Mouse (Mus musculus) heart, adult 8-10 months (tissue): ENCODE results near the gene Zfhx3. TPM values are rescaled to one million over a fixed set of nuclear protein-coding genes. Genes with fewer than 3 reads are reported as not detected.

Source experiments
- DNase-seq: peaks from one replicate; pipeline ENCODE4 v3.0.0; 2022; ENCODE audit warnings: low spot score
- total RNA-seq, 4 experiments: library from RNA; stranded (reverse); gene quantifications; 2 replicates each; pipeline ENCODE4 v1.2.4; 2022

Gene Zfhx3
- total RNA-seq, 4 experiments from 2014 or later: 7.7 to 8.0 (median 7.8) TPM

- DNase-seq: no peak
Measured at GRCm38 (mm10) chr8:108537686-108538551, 595.5 kb downstream of the Zfhx3 start.

DNA sequence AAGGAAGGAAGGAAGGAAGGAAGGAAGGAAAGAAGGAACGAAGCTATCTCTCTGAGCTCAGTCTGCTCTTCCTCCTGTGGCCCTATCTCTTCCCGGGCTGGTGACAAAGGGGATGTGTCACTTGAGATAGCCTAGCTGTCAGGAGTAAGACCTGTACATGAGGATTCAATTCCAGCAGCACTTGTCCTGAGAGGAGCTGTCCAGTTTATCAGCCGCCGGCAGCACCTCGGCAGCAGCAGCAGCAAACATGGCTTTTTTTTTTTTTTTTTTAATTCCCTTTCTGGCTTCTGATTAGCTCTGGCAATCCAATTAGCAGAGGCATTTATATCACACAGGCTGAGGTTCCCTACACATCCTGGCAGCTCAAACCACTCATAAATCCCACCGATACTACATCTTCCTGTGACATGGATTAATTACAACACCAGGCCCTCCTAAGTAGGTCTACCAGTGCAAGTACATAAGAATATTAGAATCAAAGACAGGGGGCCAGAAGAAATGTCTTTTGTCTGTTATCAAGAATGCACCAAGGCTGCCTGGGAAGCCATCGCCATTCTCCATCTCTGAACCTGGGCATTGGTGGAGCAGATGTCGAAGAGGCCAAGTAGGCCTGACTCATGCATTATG, 596.6 kb downstream of the Zfhx3 start:
- DNase-seq: no peak

- no peak for DNase-seq
Measured at GRCm38 (mm10) chr8:108552518-108552917, 610.1 kb downstream of the Zfhx3 start.

DNA sequence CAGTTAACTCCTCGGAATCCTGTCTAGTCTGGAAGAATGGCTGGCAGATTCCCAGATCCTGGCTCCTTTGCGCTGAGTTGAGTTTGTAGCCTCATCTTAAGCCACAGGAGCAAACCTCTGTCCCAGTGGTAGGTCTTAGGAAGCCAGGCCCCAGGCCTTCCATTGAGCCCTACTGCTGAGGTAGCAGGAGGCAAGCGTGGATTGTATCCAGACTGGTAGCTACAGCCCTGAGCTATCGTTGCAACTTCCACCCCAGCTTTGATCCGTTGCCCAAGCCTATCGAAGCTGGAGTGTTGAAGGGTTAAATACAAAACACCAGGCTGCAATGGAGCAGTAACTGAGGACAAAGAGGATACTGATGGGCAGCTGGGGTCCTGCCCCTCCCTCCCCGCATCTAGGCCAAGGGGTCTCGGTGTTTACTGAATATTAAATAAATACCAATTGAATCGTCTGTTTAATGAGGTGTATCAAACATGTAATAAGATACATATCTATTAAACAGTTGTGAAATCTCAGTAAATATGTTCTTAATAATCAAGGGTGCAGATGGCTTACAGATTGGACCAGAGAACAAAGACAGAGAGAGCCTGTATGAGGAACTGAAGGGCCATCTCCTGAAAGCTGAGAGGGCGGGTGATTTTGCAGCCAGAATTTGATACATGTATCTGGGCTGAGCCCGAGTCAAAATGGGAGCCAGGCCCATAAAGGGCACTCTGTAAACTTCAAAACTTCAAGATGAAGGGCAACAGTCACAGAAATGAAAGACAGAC, 611.5 kb downstream of the Zfhx3 start:
- no peak for DNase-seq

GRCm38 (mm10) chr8:108554578-108555245, 612.3 kb downstream of the Zfhx3 start:
- no peak for DNase-seq

- no peak for DNase-seq
Measured at GRCm38 (mm10) chr8:108563420-108563819, 621.0 kb downstream of the Zfhx3 start.

- DNase-seq: no peak
Measured at GRCm38 (mm10) chr8:108563934-108564564, 621.6 kb downstream of the Zfhx3 start.

GRCm38 (mm10) chr8:108566035-108566434, 623.6 kb downstream of the Zfhx3 start:
- DNase-seq: no peak

DNA sequence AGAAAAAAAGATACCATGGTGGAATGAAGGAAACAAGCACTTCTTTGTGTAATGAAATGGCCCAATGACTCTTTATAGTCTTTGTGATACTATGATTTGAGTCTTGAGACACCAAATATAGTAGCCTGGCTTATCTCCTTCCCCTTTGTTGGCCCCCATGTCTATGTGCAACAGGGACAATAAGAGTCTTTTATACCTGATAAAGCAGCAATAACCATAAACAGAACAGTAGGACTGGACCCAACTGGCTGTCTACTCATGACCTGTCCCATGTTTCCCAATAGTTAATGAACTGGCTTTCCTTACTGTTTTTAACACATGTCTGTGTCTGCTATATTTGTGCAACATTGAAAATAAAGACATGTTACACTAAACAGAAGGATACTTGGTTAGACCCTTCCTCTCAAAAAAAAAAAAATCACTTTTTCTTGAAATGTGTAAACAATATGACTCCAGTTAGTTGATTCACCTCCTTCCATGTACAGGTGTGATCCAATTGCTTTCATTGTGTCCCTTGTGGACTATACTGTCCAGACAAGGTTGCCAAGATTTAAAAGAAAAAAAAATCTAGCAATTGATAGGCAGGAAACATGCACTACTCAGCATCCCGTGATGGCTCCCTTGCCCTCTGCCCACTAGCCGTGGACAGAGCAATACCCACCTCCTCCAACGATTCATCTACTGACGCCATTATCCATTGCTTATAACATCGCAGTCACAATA, 631.0 kb downstream of the Zfhx3 start:
- DNase-seq: no peak

- DNase-seq: peak; percentile 76
Measured at GRCm38 (mm10) chr8:108574101-108574500, 631.7 kb downstream of the Zfhx3 start.

- no peak for DNase-seq
Measured at GRCm38 (mm10) chr8:108577571-108577970, 635.1 kb downstream of the Zfhx3 start.

- no peak for DNase-seq
Measured at GRCm38 (mm10) chr8:108578388-108578787, 635.9 kb downstream of the Zfhx3 start.

- no peak for DNase-seq
Measured at GRCm38 (mm10) chr8:108579808-108580207, 637.4 kb downstream of the Zfhx3 start.

GRCm38 (mm10) chr8:108580364-108580763, 637.9 kb downstream of the Zfhx3 start:
- no peak for DNase-seq

- no peak for DNase-seq
Measured at GRCm38 (mm10) chr8:108581557-108581956, 639.1 kb downstream of the Zfhx3 start.

GRCm38 (mm10) chr8:108582251-108582650, 639.8 kb downstream of the Zfhx3 start:
- DNase-seq: no peak

- DNase-seq: no peak
Measured at GRCm38 (mm10) chr8:108583261-108583660, 640.8 kb downstream of the Zfhx3 start.

DNA sequence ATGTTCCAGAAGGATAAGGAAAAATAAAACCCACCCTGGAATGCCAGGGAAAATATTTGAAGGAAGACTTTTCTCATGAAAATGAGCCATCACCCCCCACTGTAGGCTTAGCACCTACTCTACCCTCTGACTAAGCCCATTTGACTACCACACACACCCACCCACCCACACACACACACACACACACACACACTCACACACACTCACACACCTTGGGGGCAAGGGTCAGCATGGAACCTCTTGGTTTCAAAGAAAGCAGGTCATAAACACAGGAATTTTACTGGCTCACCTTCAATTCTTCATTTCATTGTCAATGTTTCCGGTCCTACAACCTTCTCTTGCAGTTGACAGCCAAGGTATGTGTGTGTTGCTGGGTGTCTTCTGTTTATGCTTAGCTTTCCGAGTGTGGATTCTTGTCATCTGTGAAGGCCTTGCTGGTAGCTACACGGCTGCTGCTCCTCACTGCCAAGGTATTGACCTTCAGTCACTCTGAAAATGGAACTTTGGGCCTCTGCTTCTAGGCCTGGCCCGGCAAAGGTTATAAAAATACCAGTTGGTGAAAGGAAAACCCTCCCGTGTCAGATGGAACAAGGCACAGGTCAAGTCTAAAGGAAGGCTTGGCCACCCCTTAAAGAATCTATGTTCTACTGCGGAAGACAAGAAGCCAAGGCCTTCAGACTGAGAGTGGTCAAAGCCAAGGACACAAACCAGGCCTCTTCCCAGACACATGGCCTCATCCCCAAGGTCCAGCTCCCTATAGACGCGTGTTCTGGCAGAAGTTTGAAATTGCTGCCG, 641.6 kb downstream of the Zfhx3 start:
- no peak for DNase-seq

- no peak for DNase-seq
Measured at GRCm38 (mm10) chr8:108584662-108584978, 642.2 kb downstream of the Zfhx3 start.

GRCm38 (mm10) chr8:108591037-108591436, 648.6 kb downstream of the Zfhx3 start:
- DNase-seq: no peak
